Mouse (Mus musculus) lung, embryonic 15.5 days (tissue): ENCODE results near the gene Unc45b. TPM values are rescaled to one million over a fixed set of nuclear protein-coding genes. Genes with fewer than 3 reads are reported as not detected.
"Not testable (repeated sequence)": the region's sequence is repeated elsewhere in the genome, so short reads cannot be mapped to it uniquely, and the experiment has no call there.

Source experiments
- ATAC-seq: fragments of 200-750 bp; cut with Nextera tagmentation; 2 replicates; pipeline ENCODE4 v1.8.0; 2017; ENCODE audit warnings: moderate number of reproducible peaks, borderline replicate concordance; ENCODE audit not compliant: low FRiP score, low TSS enrichment; ENCODE audit errors: extremely low read depth
- H3K27ac ChIP-seq: fragments of 300-500 bp; sonication (generic); 2 replicates; pipeline ENCODE4 v1.5.1; 2015; ENCODE audit warnings: moderate library complexity, mild to moderate bottlenecking, inconsistent platforms
- H3K27me3 ChIP-seq: fragments of 300-500 bp; sonication (generic); 2 replicates; pipeline ENCODE4 v1.6.1; 2015; ENCODE audit warnings: inconsistent platforms
- H3K36me3 ChIP-seq: fragments of 300-500 bp; sonication (generic); 2 replicates; pipeline ENCODE4 v1.6.1; 2015; ENCODE audit warnings: inconsistent platforms
- H3K4me1 ChIP-seq: fragments of 300-500 bp; sonication (generic); 2 replicates; pipeline ENCODE4 v1.6.1; 2015; ENCODE audit warnings: inconsistent platforms
- H3K4me2 ChIP-seq: fragments of 300-500 bp; sonication (generic); 2 replicates; pipeline ENCODE4 v1.6.1; 2015; ENCODE audit warnings: inconsistent platforms, mild to moderate bottlenecking, moderate library complexity
- H3K4me3 ChIP-seq: fragments of 300-500 bp; sonication (generic); 2 replicates; pipeline ENCODE4 v1.5.1; 2015; ENCODE audit warnings: mild to moderate bottlenecking, inconsistent platforms
- H3K9ac ChIP-seq: fragments of 300-500 bp; sonication (generic); 2 replicates; pipeline ENCODE4 v1.6.1; 2015; ENCODE audit warnings: inconsistent platforms
- H3K9me3 ChIP-seq: fragments of 300-500 bp; sonication (generic); 2 replicates; pipeline ENCODE4 v1.6.1; 2016; ENCODE audit warnings: inconsistent platforms
- WGBS: fragments of 180-500 bp; shearing (Covaris S2); methylation state at CpG from one replicate; pipeline ENCODE4 v1.1.7; 2015; 5-methylcytosine and 5-hydroxymethylcytosine counted together
- polyA plus RNA-seq: library from polyadenylated mRNA; unstranded; fragments of >200 nt; fragmentation: Nextera tagmentation; extraction: Ambion mirVana; gene quantifications from 2 replicates; pipeline ENCODE4 v1.2.1, GENCODE M21; 2015

Gene Unc45b
- polyA plus RNA-seq, 1 experiment from 2014 or later: 10.7 TPM

DNA sequence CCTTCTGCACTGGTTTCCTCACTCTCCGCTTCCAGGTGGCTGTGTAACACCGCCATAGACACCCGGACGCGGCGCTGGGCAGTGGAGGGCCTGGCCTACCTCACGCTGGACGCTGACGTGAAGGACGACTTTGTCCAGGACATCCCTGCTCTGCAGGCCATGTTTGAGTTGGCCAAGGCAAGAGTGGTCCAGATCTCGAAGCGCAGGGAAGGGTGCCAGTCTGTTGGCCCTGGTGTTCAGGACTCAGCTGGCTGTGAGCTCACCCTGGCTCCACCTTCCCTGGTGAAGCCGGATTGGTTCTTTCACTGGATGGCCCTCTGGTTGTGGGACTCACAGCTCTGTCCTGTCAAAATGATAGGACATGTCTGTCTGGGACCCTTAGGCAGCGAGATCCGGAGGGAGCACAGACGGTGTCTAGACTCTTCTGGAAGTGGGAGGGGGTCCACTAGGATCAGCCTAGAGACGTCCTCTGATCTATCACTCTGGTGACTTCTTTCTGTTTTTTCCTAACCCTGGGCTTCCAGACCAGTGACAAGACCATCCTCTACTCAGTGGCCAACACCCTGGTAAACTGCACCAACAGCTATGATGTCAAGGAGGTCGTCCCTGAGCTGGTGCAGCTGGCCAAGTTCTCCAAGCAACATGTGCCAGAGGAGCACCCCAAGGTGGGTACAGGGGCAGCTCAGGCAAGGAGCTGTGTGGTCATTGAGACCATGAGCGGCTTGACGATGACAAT lies 18.7 kb downstream of the Unc45b start:
- H3K9ac ChIP-seq: no peak overlapping the region
- no peak overlapping the region for H3K4me2 ChIP-seq
- H3K4me3 ChIP-seq: no peak overlapping the region
- ATAC-seq: no peak
- peaks cover 45% of the 10 kb centered on the region for H3K27me3 ChIP-seq
- no peak overlapping the region for H3K27ac ChIP-seq
- H3K9me3 ChIP-seq: no peaks in the 10 kb centered on the region
- H3K4me1 ChIP-seq: peaks cover 7% of the 10 kb centered on the region
- WGBS: 32% methylated on average over 20 of the region's 20 CpGs
- H3K36me3 ChIP-seq: no peaks in the 10 kb centered on the region

GRCm38 (mm10) chr11:82929633-82929950 lies 19.2 kb downstream of the Unc45b start:
- H3K27me3 ChIP-seq: peaks cover 50% of the 10 kb centered on the region

GRCm38 (mm10) chr11:82930391-82930955 lies 20.1 kb downstream of the Unc45b start:
- H3K4me3 ChIP-seq: peak overlapping the region; percentile 50
- peaks cover 56% of the 10 kb centered on the region for H3K27me3 ChIP-seq
- 3% methylated on average over 82 of the region's 85 CpGs for WGBS
- not testable (repeated sequence) for H3K27ac ChIP-seq, H3K9ac ChIP-seq, H3K9me3 ChIP-seq, ATAC-seq, H3K4me1 ChIP-seq, H3K36me3 ChIP-seq
- H3K4me2 ChIP-seq: peak overlapping the region; percentile 94

More at GRCm38 (mm10) chr11:82929633-82929950, 19.2 kb downstream of the Unc45b start:
- no peak for ATAC-seq
- Histone ChIP-seq H3K4me2 (no peak overlapping the region), H3K36me3 (no peaks in the 10 kb centered on the region), H3K27ac (no peak overlapping the region), H3K4me3 (no peak overlapping the region), H3K9ac (no peak overlapping the region), H3K4me1 (peaks cover 7% of the 10 kb centered on the region), H3K9me3 (no peaks in the 10 kb centered on the region)
- WGBS: 30% methylated on average over 3 of the region's 3 CpGs

GRCm38 (mm10) chr11:82931161-82931560 lies 20.8 kb downstream of the Unc45b start:
- not testable (repeated sequence) for H3K9me3 ChIP-seq, ATAC-seq, H3K36me3 ChIP-seq, H3K27ac ChIP-seq, H3K4me1 ChIP-seq
- H3K27me3 ChIP-seq: peaks cover 63% of the 10 kb centered on the region
- WGBS: under 1% methylated on average over 54 of the region's 63 CpGs
- peak overlapping the region; percentile 50 for H3K4me3 ChIP-seq
- H3K4me2 ChIP-seq: peak overlapping the region; percentile 94
- peak overlapping the region; percentile 44 for H3K9ac ChIP-seq

- Histone ChIP-seq H3K27me3 (peaks cover 66% of the 10 kb centered on the region), H3K4me3 (peak overlapping the region; percentile 50), H3K9ac (peak overlapping the region; percentile 44), H3K4me2 (peak overlapping the region; percentile 94)
- under 1% methylated on average over 104 of the region's 119 CpGs for WGBS
- not testable (repeated sequence) for H3K4me1 ChIP-seq, H3K9me3 ChIP-seq, ATAC-seq, H3K27ac ChIP-seq, H3K36me3 ChIP-seq
These were observed 21.5 kb downstream of the Unc45b start for GRCm38 (mm10) chr11:82931671-82932450.

- Histone ChIP-seq H3K27me3 (peaks cover 60% of the 10 kb centered on the region), H3K36me3 (no peaks in the 10 kb centered on the region), H3K9me3 (no peaks in the 10 kb centered on the region), H3K9ac (peak overlapping the region; percentile 38), H3K4me1 (peaks cover 7% of the 10 kb centered on the region), H3K4me3 (peak overlapping the region; percentile 50), H3K4me2 (peak overlapping the region; percentile 94), H3K27ac (no peak overlapping the region)
- 2% methylated on average over 29 of the region's 29 CpGs for WGBS
- ATAC-seq: no peak
These were observed 22.8 kb downstream of the Unc45b start for GRCm38 (mm10) chr11:82933186-82933585.

DNA sequence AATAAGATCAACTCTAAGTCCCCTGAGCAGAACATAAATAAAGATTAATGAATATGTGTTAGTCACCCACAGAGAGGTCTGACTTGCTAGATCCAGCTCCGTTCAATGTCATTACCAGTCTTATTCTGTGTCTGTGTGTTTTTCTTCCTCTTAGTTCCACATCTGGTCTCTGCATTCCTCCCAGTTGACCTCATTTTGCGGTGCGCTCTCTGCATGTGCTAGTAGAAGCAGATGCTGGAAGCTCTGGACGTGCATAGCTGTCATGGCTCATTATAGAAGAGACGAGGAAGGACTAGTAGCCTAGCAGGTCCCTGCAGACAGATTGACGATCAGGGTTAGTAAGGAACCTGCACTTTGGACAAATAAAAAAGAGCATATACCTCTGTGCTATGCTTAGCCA lies 33.0 kb downstream of the Unc45b start:
- no peaks in the 10 kb centered on the region for H3K36me3 ChIP-seq
- H3K9ac ChIP-seq: no peak overlapping the region
- no peak overlapping the region for H3K4me2 ChIP-seq
- H3K4me3 ChIP-seq: no peak overlapping the region
- no peak overlapping the region for H3K27ac ChIP-seq
- H3K9me3 ChIP-seq: no peaks in the 10 kb centered on the region
- no peaks in the 10 kb centered on the region for H3K27me3 ChIP-seq
- no peak for ATAC-seq
- no peaks in the 10 kb centered on the region for H3K4me1 ChIP-seq
- 68% methylated on average over 6 of the region's 6 CpGs for WGBS

DNA sequence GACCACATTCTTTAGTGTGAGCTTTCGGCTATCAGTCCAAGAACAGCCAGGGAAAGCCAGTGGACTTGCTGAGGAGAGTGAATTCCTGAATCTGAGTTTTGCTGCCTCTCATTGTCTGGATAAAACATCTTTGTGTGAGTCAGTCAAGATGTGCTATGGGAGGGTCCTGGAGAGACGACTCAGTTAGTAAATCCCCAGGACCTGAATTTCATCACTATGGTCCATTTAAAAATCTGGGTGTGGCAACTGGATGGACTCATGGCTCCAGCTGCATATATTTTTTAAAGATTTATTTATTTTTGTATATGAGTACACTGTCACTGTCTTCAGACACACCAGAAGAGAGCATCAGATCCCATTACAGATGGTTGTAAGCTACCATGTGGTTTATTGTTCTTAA lies 35.3 kb downstream of the Unc45b start:
- H3K9ac ChIP-seq: no peak overlapping the region
- H3K4me3 ChIP-seq: no peak overlapping the region
- no peaks in the 10 kb centered on the region for H3K4me1 ChIP-seq
- H3K27me3 ChIP-seq: peaks cover 14% of the 10 kb centered on the region
- no peaks in the 10 kb centered on the region for H3K36me3 ChIP-seq
- WGBS: 44% methylated on average over 2 of the region's 2 CpGs
- no peak overlapping the region for H3K27ac ChIP-seq
- H3K9me3 ChIP-seq: no peaks in the 10 kb centered on the region
- H3K4me2 ChIP-seq: no peak overlapping the region
- no peak for ATAC-seq

GRCm38 (mm10) chr11:82947457-82947856 lies 37.1 kb downstream of the Unc45b start:
- Histone ChIP-seq H3K36me3 (no peaks in the 10 kb centered on the region), H3K27ac (no peak overlapping the region), H3K4me1 (0 out of 2 replicates have a peak, but pooled peaks cover 3% of the 10 kb centered on the region), H3K9ac (no peak overlapping the region), H3K27me3 (peaks cover 32% of the 10 kb centered on the region), H3K9me3 (no peaks in the 10 kb centered on the region), H3K4me3 (no peak overlapping the region), H3K4me2 (no peak overlapping the region)
- WGBS: 53% methylated on average over 4 of the region's 4 CpGs
- no peak for ATAC-seq

DNA sequence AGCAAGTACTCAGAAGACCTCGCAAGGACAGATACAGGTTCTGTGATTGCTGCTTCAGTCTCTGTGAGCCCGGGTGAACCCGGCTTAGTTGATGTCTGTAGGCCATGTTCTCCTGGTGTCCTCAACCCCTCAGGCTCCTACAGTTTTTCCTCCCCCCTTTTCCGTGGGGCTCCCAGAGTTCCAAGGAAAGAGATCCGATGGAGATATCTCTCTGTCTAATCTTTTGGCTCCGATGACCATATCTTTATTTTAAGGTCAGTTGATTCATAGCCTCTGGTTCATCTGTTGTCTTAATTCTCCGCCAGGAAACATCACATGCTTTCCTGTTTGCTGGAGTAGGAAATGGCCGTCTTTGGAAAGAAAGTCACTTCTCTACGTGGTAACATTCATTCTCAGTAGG lies 38.7 kb downstream of the Unc45b start:
- WGBS: 69% methylated on average over 9 of the region's 9 CpGs
- H3K4me1 ChIP-seq: 0 out of 2 replicates have a peak, but pooled peaks cover 3% of the 10 kb centered on the region
- H3K9ac ChIP-seq: no peak overlapping the region
- H3K27me3 ChIP-seq: peaks cover 44% of the 10 kb centered on the region
- no peak for ATAC-seq
- no peak overlapping the region for H3K4me2 ChIP-seq
- no peak overlapping the region for H3K4me3 ChIP-seq
- no peaks in the 10 kb centered on the region for H3K9me3 ChIP-seq
- H3K27ac ChIP-seq: no peak overlapping the region
- no peaks in the 10 kb centered on the region for H3K36me3 ChIP-seq

GRCm38 (mm10) chr11:82950736-82951481 lies 40.6 kb downstream of the Unc45b start, which contains the start of gene Slfn5:
Slfn5 (plus strand) TSS chr11:82951349.
- Histone ChIP-seq H3K4me2 (peak within 1 kb of the TSS; percentile 43), H3K27me3 (peaks cover 55% of the 10 kb centered on the region), H3K4me1 (0 out of 2 replicates have a peak, but pooled peaks cover 3% of the 10 kb centered on the region), H3K36me3 (no peaks in the 10 kb centered on the region), H3K27ac (peak within 1 kb of the TSS; percentile 67), H3K4me3 (peak within 1 kb of the TSS; percentile 26), H3K9me3 (no peaks in the 10 kb centered on the region), H3K9ac (no peak within 1 kb of the TSS)
- WGBS: 9% methylated on average over 10 of the region's 10 CpGs
- ATAC-seq: peak; percentile 42; the same call in 1 of the 2 replicates
